Mouse (Mus musculus) hindbrain, embryonic 11.5 days (tissue): ENCODE results near the gene Hjurp. TPM values are rescaled to one million over a fixed set of nuclear protein-coding genes. Genes with fewer than 3 reads are reported as not detected.

ENCODE experiments used
- ATAC-seq: fragments of 200-750 bp; cut with Nextera tagmentation; 2 replicates; pipeline ENCODE4 v1.8.0; 2017; ENCODE audit warnings: mild to moderate bottlenecking, moderate TSS enrichment, moderate library complexity; ENCODE audit not compliant: low FRiP score
- DNase-seq: peaks from one replicate; pipeline ENCODE4 v3.0.0-alpha.2; 2015; ENCODE audit warnings: low spot score
- H3K27ac ChIP-seq: fragments of 300-500 bp; sonication (generic); 2 replicates; pipeline ENCODE4 v1.5.1; 2014; ENCODE audit warnings: mild to moderate bottlenecking, low read depth, low read length
- H3K27me3 ChIP-seq: fragments of 300-500 bp; sonication (generic); 2 replicates; pipeline ENCODE4 v1.6.1; 2014; ENCODE audit warnings: mild to moderate bottlenecking, low read length, moderate library complexity, mixed read lengths; ENCODE audit not compliant: control insufficient read depth, insufficient read depth
- H3K36me3 ChIP-seq: fragments of 300-500 bp; sonication (generic); 2 replicates; pipeline ENCODE4 v1.6.1; 2014; ENCODE audit warnings: mild to moderate bottlenecking, low read length, moderate library complexity, mixed read lengths; ENCODE audit not compliant: control insufficient read depth, insufficient read depth
- H3K4me1 ChIP-seq: fragments of 300-500 bp; sonication (generic); replicated peaks from 2 replicates; pipeline ENCODE4 v1.6.1; 2014; ENCODE audit warnings: low read length, mixed read lengths; ENCODE audit not compliant: control insufficient read depth, insufficient read depth
- H3K4me2 ChIP-seq: fragments of 300-500 bp; sonication (generic); replicated peaks from 2 replicates; pipeline ENCODE4 v1.6.1; 2014; ENCODE audit warnings: mild to moderate bottlenecking, low read depth, low read length
- H3K4me3 ChIP-seq: fragments of 300-500 bp; sonication (generic); 2 replicates; pipeline ENCODE4 v1.5.1; 2014; ENCODE audit warnings: low read depth, low read length
- H3K9ac ChIP-seq: fragments of 300-500 bp; sonication (generic); 2 replicates; pipeline ENCODE4 v1.6.1; 2014; ENCODE audit warnings: low read depth, low read length
- H3K9me3 ChIP-seq: fragments of 300-500 bp; sonication (generic); 2 replicates; pipeline ENCODE4 v1.6.1; 2016; ENCODE audit warnings: low read length; ENCODE audit not compliant: control insufficient read depth
- WGBS: fragments of 180-500 bp; shearing (Covaris S2); extraction: QIAGEN DNeasy Blood & Tissue Kit; methylation state at CpG from one replicate; pipeline ENCODE4 v1.1.7; 2014; 5-methylcytosine and 5-hydroxymethylcytosine counted together
- polyA plus RNA-seq: library from polyadenylated mRNA; unstranded; fragments of >200 nt; fragmentation: Nextera tagmentation; extraction: Ambion mirVana; gene quantifications from 2 replicates; pipeline ENCODE4 v1.2.1, GENCODE M21; 2014

Hjurp gene
- polyA plus RNA-seq, 1 experiment from 2014 or later: 136 TPM

DNA sequence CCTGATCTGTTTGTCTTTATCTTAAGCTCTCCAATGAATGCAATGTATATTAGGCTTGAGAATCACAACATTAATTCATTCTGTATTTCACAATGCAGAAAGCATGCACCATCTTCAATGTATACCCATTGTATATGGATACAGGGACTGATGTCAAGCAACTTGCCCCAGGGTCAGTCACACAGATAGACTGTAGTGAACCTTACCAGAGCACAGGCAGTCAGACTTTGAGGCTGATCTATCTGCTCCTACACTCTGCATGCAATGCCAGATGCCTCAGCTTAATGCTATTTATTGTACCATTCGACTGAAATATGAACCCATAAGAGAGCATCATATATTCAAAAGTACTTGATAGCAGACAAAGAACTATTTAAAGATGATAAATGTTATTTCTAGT, 13.1 kb upstream of the Hjurp start:
- H3K4me3 ChIP-seq: no peak overlapping the region
- DNase-seq: no peak
- H3K27me3 ChIP-seq: no peaks in the 10 kb centered on the region
- no peak overlapping the region for H3K9ac ChIP-seq
- no peaks in the 10 kb centered on the region for H3K4me1 ChIP-seq
- no peak overlapping the region for H3K27ac ChIP-seq
- no peak overlapping the region for H3K4me2 ChIP-seq
- WGBS: 82% methylated on average over 1 of the region's 1 CpGs
- no peaks in the 10 kb centered on the region for H3K36me3 ChIP-seq
- peaks cover 63% of the 10 kb centered on the region for H3K9me3 ChIP-seq
- ATAC-seq: no peak

DNA sequence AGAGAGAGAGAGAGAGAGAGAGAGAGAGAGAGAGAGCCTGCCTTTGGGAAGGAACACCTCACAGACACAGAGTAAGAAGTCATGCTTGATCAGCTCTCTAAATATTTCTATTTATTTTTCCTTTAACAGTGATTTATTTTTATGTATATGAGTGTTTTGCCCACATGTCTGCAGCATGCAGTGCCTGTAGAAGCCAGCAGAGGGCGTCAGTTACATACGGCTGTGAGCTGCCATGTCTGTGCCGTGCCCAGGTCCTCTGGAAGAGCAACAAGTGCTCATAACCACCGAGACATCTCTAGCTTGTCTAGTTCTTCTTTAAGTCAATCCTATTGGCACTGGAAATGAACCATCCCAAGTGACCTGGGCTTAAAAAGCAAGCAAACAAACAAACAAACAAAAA, 12.5 kb upstream of the Hjurp start:
- WGBS: 40% methylated on average over 4 of the region's 4 CpGs
- H3K9me3 ChIP-seq: peaks cover 65% of the 10 kb centered on the region

DNA sequence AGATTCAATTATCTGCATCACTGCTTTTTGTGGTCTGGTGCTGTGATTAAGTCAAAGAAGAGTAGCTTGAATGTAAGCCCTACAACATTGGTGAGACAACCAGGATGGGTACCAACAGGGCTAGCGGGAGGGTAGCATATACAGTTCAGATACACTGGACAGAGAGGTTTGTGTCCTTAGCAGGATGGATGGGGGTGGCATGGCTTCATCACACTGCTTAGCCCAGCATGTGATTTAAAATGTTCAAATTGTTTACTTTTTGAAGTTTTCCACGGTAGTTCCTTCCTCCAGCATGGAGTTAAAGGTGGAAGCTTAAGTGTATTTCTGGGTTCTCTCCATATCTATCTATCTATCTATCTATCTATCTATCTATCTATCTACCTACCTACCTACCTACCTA, 11.7 kb upstream of the Hjurp start:
- no peak for ATAC-seq
- H3K36me3 ChIP-seq: no peaks in the 10 kb centered on the region
- no peak overlapping the region for H3K4me2 ChIP-seq
- no peak for DNase-seq
- H3K4me3 ChIP-seq: no peak overlapping the region
- H3K27me3 ChIP-seq: no peaks in the 10 kb centered on the region
- no peak overlapping the region for H3K9ac ChIP-seq
- H3K27ac ChIP-seq: no peak overlapping the region
- no peaks in the 10 kb centered on the region for H3K4me1 ChIP-seq
- peaks cover 67% of the 10 kb centered on the region for H3K9me3 ChIP-seq
- WGBS: 48% methylated on average over 2 of the region's 2 CpGs

More for the DNA sequence above, 12.5 kb upstream of the Hjurp start:
- Histone ChIP-seq H3K4me2 (no peak overlapping the region), H3K4me1 (no peaks in the 10 kb centered on the region), H3K27me3 (no peaks in the 10 kb centered on the region), H3K4me3 (no peak overlapping the region), H3K9ac (no peak overlapping the region), H3K36me3 (no peaks in the 10 kb centered on the region), H3K27ac (no peak overlapping the region)
- ATAC-seq (no peak), DNase-seq (peak; percentile 63)

DNA sequence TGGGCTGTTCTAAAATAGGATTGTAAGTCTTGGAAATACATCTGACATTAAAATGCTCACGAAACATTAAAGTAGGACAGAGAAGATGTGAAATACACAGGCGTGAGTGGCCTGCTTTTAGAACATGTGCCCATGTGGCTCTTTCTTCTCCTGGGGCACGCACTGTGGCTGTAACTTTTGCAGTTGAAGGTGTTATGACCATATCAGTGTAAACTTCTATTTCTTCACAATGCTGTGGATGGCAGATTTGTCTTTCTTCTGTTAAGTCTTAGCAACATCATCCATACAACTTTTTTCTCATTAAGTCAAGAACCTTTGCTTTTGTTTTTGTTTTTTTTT, 11.3 kb upstream of the Hjurp start:
- H3K4me1 ChIP-seq: no peaks in the 10 kb centered on the region
- no peaks in the 10 kb centered on the region for H3K36me3 ChIP-seq
- H3K4me3 ChIP-seq: no peak overlapping the region
- ATAC-seq: no peak
- no peak overlapping the region for H3K27ac ChIP-seq
- no peak overlapping the region for H3K4me2 ChIP-seq
- peaks cover 71% of the 10 kb centered on the region for H3K9me3 ChIP-seq
- no peaks in the 10 kb centered on the region for H3K27me3 ChIP-seq
- DNase-seq: no peak
- 77% methylated on average over 3 of the region's 3 CpGs for WGBS
- H3K9ac ChIP-seq: no peak overlapping the region

DNA sequence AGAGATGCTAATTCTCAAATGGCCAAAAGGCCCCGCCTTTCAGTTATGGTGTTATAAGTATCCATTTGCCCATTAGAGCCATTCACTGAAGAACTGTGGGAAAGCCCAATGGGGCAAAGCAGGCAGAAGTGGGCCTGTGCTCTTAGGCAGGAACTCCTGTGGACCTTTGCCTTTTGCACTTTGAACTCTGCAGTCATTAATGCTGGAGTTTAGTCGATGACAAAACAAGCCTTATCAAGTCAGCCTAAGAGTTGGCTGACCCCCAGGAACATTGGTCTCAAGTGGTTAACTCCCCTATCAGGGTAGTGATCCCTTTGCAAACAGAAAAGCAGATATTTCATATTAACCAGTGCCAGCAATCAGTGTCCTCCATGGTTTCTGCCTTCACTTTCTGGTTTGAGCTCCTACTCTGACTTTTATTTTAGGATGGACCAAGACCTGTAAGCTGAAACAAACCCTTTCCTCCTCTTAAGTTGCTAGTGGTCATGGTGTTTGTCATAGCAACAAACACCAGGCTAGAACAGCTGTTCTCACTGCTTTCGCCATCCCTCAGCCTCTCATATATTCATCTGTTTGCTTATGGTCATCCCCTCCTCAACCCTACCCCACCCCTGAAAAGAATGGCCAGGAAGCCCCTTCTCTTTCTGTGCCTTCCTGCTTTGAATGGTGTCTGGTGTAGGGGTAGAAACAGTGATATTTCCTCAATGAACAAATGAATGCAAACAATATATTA, 10.8 kb upstream of the Hjurp start:
- Histone ChIP-seq H3K9me3 (peaks cover 76% of the 10 kb centered on the region), H3K27ac (no peak overlapping the region), H3K4me2 (no peak overlapping the region), H3K9ac (no peak overlapping the region), H3K4me3 (no peak overlapping the region), H3K36me3 (no peaks in the 10 kb centered on the region), H3K27me3 (no peaks in the 10 kb centered on the region), H3K4me1 (no peaks in the 10 kb centered on the region)
- no peak for DNase-seq
- WGBS: 40% methylated on average over 3 of the region's 3 CpGs
- ATAC-seq: no peak

DNA sequence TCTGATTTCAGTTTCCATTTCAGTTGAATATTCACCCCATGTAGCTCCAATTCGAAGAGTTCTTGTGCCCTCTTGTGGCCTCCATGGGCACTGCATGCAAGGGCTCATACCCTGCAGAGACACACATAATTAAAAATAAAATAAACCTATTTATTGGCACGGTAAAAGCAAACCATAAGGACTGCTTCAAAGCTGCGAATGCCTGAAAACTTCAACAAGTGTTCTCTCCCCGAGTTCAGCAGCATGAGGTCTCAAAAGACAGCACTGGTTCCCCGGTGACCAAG, 10.2 kb upstream of the Hjurp start:
- WGBS: 38% methylated on average over 5 of the region's 5 CpGs
- no peaks in the 10 kb centered on the region for H3K4me1 ChIP-seq
- H3K27me3 ChIP-seq: no peaks in the 10 kb centered on the region
- H3K9ac ChIP-seq: no peak overlapping the region
- H3K4me2 ChIP-seq: no peak overlapping the region
- ATAC-seq (no peak), DNase-seq (peak; percentile 82)
- H3K27ac ChIP-seq: no peak overlapping the region
- H3K9me3 ChIP-seq: peaks cover 82% of the 10 kb centered on the region
- no peak overlapping the region for H3K4me3 ChIP-seq
- H3K36me3 ChIP-seq: no peaks in the 10 kb centered on the region

DNA sequence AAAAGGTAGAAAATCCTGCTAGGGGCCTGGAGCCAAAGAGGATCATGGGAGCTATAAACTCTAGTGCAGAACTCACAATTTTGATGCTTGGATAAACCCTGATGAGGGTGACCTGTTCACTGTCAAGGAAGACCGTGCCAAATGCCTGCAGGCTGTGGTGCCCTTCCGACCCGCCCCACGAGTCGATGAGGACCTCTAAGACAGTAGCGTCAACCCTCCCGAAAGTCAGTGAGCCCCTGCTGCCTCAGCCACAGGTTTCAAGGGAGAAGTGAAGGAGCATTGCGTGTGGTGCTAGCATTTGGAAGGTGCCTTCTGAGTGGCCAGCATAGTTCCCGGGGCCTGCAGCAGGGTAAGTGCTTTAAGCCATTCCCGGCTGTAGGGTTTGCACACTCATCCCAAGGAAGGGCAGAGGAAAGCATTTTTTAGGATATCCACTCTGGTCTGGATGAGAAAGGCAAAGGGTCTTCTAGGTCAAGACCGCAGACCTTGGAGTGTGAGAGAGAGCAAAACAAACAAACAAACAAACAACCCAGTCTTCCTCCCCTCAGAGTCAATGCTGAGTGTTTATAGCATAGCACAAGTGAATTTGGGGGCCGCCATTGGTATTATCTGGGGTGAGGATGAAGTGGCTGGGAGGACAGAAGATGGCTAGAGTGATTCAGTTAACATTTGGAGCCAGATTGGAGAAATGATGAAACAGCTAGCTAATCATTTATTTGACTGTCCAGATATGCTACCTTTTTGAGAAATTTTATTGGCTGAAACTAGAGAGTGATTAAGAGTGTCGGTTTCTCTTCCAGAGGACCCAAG, 9.7 kb upstream of the Hjurp start:
- H3K4me3 ChIP-seq: no peak overlapping the region
- WGBS: 74% methylated on average over 13 of the region's 13 CpGs
- H3K4me1 ChIP-seq: no peaks in the 10 kb centered on the region
- no peak overlapping the region for H3K9ac ChIP-seq
- H3K4me2 ChIP-seq: no peak overlapping the region
- H3K36me3 ChIP-seq: no peaks in the 10 kb centered on the region
- H3K27ac ChIP-seq: no peak overlapping the region
- peaks cover 81% of the 10 kb centered on the region for H3K9me3 ChIP-seq
- ATAC-seq: no peak
- no peak for DNase-seq
- H3K27me3 ChIP-seq: no peaks in the 10 kb centered on the region

DNA sequence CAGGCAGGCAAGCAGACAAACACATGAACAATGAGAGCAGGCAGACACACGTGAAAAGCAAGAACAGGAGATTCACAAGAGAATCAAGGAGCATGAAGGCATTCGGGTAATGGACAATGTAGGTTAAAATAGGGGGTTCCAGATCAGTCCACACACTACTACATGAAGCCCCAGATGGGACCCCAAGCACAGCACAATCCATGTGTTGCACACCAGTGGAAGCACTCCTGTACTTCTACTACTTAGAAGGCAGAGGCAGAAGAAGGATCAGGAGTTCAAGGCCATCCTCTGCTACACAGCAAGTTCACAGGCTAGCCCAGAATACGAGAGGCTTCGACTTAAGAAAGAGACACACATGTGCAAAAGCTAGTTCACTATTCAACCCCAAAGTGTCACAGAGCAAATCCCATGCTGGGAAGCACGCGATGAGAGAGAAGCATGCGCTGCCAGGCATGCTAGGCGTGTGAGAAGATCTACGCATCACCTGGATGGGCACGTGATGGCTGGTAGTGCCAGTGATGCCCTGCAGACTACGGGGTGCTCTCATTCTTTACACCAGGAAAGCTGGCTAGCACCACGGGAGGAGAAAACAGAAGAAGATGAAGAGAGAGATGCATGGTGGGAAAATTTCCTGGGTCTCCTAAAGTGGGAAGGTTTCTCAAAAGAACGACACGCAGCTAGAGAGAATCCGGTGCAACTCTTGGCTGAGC, 8.9 kb upstream of the Hjurp start:
- WGBS: 81% methylated on average over 15 of the region's 15 CpGs
- Histone ChIP-seq H3K27ac (no peak overlapping the region), H3K4me3 (no peak overlapping the region), H3K4me2 (no peak overlapping the region), H3K9me3 (peaks cover 74% of the 10 kb centered on the region), H3K27me3 (no peaks in the 10 kb centered on the region), H3K9ac (no peak overlapping the region), H3K36me3 (no peaks in the 10 kb centered on the region), H3K4me1 (no peaks in the 10 kb centered on the region)
- ATAC-seq (no peak), DNase-seq (no peak)
